Mouse (Mus musculus): ENCODE measurements around the gene Qdpr.
A peak's percentile ranks its signal among the peaks of the same experiment; 100 is the strongest.

Gene Qdpr

DNA sequence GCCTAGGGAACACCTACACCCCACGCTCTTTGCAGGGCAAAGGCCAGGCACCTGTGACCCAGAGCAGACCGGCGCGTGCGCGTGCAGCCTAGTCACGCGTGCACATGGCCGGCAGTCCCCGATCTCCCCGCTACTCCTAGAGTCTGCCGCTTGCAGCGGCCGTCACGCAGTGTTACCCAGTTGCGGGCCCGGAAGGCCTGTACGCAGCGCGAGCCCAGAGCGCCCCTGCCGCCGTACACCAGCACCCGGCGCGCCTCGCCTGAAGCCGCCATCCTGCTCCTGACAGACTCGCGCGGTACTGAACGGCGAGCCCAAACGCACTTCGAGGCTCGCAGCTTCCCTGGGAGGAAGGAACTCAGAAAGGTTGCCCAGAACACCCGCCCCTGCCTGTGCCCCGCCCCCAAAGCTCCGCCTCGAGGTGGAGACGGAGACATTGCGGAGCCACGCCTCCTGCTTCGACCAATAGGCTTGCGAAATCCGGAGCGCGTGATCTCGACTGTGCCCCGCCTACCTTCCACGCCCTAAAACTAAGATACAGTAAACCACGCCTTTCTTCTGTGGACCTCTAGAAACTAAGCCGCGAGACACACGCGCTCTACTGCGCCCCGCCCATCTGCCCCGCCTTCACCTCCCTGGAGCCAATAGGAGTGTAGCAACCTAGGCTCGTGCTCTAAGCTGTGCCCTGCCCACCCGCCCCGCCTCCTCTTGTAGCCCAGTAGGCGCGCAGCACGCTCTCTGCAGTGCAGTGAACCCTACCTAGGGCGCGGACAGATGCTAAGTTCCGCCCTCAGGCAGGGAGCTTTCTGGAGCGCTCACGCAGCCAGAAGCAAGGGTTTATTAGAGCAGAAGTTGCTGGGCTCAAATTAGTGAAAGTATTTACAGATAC, at the start of gene Qdpr:
TSS of gene Qdpr (minus strand) at position 406 of the 886 bp plus-strand sequence.
- peak; percentile 100 for DNase-seq

DNA sequence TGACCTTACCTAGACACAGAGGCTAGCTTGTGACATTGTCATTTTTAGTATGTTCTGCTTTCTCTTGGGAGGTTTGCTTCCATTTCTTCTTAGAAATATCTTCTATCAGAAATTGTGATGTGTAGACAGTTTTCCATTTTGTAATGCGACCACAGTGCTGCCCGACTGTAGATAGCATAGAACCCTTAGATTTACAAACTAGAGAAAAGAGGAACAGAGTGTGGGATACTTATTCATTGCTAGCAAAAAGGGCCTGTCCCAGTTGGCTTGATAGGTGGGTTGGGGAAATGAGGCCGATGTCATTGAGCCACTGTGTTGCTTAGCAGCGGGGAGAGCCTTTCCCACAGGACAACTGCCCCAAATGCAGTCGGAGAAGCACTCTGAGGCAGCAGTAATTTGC, 47.5 kb upstream of the Qdpr start:
- DNase-seq = no peak

DNA sequence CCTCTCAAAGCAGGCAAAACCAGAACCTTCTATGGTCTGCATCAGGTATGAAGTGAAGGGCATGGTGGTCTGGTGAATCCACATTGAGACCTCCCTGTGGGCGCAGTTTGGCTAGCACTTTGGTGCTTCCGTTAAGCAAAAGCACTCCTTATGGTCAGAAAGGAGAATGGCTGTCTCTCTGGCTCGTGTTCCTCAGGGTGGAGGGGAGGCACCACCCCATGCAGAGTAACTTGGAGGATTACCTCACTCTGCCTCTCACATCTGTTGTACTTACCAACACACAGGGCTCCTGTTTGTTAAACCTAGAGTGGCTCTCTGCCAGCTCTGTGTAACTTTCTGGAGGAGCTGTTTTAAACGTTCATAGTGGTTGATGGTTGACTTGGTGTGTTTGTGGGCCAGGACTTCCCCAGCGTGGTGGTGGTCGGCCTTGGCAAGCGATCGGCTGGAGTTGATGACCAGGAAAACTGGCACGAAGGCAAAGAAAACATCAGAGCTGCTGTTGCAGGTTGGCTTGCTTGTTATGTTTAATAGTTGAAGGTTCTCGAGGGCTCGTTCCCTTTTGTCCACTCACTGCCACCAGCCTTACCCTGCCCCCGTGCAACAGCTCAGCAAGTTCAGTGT, 47.0 kb upstream of the Qdpr start:
- DNase-seq = no peak

DNA sequence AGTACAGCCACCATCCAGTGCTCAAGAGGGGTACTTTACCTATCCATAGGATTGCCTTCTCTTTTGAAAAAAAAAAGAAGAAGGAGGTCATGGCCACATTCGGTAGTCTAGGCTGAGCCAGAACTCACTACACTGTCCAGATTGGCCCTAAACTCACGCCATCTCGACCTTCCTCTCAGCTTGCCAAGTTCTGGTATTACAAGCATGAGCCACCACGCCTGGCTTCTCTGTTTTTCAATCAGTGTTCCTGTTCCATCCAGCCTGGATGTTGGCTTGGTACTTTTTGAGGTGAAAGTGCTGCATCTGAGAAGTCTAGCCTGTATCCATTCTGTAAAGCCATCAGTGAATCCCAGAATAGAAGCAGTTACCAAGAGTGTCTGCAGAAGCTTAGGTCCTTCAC, 46.4 kb upstream of the Qdpr start:
- DNase-seq = no peak

DNA sequence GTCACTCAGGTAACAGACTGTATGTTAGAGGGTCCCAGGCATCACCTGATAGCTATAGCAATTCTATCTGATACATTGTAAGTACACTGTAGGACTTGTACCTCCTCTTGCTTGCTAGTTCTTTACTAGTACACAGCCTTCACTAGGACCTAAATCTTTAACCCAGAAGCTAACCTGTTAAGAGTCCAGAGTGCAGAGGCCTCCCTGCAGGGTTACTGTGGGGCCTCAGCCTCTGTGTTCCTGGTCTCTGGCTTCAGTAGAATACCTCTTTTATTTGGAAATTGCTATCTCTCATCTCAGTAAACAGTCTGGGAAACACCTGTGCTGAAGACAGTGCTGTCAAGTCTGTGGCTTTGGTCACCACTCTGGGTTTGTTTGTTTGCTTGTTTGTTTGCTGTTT, 46.0 kb upstream of the Qdpr start:
- no peak for DNase-seq

DNA sequence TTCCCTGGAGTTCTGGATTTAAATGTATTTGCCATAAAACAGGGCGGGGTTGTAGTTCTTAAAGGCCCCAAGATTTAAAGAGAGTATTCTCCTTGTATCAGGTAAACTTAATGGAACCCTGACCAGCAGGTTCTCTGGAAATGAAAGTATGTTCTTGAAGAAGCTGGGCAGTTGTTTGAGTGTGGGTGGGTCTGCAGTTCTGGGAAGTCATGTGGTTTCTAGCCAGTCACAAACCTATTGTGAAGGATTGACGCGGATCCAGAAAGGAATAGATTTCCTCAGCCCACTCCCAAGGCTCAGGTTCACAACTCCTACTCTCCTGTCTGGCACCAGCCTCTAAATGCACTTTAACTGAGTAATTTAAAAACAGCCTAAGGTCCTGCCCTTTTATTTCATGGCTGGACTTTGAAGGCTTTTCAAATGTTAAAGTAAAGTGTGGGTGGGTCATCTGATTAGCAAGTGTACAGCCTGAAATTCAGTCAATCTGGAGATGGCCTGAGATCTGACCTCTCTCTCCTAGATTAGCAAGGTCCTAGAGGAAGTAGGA, 45.5 kb upstream of the Qdpr start:
- no peak for DNase-seq

DNA sequence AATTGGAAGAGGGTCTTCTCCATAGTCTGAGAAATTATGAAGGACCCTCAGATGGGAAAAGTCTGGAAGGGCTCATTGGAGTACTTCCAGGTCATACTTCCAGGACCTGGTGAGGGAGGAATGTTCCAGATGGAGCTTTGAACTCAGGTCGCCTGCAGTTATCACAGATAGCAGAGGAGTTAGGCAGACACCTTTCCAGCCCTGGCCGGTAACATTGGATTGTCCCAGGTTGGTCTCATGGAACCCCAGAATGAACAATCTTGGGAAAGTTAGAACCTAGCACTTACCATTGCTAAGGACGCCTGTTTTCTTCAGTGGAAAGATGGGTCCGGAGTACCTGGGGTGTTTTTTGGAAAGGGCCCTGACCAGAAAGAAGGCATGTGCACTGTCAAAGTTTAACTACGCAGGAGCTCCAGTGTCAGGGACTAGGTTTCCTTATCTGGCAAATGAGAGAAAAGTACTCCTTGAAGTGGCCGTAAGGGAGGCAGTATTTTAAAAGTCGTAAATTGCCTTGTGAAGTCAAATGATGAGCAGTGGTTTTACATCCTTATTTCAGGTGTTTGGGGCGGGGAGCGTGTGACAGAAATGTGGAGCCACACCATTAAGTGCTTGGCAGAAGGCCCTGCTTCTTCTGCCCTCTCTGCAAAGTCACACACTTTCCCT, 44.2 kb upstream of the Qdpr start:
- no peak for DNase-seq

DNA sequence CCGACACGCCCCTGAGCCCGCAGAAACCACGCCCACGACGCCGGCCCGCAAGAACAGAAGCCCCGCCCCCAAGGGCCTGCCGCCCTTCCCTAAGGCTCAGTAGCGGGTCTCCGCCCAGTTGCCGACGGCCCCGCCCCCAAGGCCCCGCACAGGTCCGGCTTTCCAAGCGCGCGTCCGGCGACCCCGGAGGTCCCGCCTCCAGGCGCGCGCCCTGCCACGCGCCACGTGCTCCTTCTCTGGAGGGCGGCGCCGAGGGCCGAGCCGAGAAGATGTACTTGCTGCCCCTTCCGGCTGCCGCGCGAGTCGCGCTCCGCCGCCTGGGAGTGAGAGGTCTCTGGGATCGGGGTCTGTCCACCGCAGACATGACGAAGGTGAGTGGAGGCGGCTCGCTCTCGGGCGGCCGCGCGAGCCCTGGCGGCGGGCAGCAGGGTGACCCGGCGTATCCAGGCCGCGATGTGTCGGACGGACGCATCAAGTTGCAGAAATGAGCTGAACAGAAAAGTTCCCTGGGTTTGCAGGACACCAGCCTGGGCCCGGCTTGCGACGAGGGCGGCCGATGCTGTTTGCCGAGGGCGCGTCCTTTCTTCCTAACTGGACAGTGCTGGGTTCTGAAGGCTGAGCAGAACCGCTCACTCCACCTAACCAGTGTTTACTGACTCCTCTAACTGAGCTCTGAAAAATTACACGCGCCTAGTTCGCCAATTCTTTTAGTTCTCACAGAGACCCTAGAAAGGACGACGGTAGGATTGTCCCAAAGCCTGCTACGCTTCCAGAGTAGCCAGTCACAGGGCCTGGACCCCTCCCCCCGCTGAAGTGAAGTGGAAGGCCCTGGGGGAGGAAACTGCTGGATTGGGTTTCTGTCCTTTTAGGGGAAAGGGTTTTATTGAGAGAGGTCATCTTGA, 43.4 kb upstream of the Qdpr start, which contains the start of gene Lap3:
TSS of gene Lap3 (plus strand) at position 184 of the 902 bp plus-strand sequence.
- peak; percentile 100 for DNase-seq

DNA sequence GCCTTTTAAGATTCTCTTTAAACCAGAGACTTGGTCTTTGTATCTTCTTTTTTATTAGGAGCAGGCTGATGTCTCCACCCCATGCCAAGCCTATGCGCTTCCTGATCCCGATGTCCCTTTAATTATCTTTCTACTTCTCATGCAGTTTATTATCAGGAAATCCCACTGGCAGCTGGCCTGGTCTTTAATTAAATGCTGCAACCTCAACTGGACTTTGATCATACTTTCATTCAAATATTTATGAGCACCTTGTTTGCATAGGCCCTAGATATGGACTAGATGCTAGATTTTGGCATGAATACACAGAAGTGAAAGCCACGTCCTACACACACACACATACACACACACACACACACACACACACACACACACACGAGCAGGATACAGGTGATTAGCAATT, 41.7 kb upstream of the Qdpr start:
- no peak for DNase-seq

DNA sequence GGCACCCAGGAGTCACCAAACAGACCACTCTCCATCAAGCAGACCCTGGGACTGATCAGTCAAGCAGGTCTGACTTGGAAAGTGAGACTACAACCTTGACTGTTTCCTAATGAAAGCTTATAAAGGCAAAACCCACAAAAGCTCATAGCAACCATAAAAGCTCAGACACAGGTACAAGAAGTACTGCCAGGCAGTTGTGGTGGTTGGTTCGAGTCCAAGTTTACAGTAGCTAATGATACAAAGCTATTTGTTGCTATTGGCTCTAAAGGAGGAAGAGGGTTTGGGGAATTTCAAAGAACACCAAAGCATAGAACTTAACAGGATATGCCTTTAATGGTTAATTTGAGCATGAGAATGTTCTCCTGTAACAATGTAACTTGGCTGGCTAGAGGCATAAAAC, 33.6 kb upstream of the Qdpr start:
- peak; percentile 35 for DNase-seq

DNA sequence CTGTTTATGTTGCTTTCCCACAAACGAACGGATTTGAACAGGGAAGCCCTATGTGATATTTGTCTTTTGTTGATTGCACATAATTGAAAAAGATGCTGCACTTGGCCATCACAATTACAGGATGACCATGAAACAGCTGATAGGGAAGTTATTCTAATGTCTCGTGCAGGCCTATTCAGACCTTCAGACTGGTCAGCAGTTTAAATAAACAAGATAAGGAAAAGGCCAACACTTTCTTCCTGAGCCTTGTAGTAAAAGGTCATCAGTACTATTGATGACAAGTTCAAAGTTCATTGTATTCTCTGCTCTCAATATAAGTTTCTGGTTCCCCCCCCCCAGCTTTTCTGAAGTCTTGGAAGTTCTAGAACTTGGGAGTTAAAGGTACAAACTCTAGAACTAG, 32.6 kb upstream of the Qdpr start:
- DNase-seq = peak; percentile 4

DNA sequence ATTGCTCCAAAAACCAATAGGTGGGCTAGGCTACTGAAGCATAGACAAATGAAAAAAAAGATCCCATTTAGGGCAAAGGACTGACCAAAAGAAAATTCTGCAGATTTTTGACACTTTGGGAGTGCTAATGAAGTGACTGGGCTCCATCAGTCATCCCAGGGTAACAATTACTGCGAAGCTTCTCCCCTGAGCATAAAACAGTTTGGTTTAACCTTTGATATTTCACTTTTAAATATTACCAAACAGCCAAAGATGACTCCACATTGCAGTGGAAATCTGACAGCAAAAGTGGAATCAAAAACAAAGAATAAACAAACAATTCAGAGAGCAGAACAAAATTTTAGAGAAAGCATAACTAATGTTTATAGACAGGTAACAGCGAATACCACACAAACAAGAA, 31.1 kb upstream of the Qdpr start:
- no peak for DNase-seq

DNA sequence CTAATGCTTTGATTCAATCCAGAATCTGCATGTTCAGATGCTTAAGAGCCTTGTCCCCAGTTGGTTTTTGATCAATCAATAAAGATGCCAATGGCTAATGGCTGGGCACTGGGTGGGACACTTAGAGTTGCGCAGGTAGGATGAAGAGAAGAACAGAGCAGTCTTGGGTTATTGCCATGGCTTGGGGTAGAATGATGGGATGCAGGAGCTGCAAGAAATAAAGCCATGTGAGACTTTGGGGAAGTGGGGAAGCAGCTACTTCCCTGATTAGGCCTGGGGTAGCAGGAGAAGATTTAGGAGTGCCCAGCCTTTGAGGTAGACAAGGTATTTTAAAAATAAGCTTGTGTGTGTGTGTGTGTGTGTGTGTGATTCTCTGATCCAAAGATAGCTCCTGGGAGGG, 30.0 kb upstream of the Qdpr start:
- DNase-seq = peak; percentile 61

DNA sequence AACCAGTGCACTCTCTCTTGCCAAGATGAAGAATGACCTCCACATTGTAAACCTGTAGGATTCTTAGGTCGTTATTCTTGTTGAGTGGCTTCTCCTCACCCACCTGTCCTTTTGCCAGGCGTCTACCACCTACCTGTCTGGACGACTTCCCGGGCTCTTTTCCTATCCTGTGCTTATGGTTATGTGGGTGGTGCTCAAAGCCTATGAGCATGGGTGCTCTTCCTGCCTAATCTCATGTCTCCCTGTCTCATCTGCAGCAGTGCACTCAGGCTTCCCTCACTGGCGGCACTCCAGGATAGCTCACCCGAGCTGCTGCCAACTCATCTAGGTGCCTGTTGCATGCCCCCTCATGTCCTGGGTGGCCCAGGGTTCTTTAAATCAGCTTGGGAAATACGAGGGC, 27.6 kb upstream of the Qdpr start:
- peak; percentile 57 for DNase-seq

DNA sequence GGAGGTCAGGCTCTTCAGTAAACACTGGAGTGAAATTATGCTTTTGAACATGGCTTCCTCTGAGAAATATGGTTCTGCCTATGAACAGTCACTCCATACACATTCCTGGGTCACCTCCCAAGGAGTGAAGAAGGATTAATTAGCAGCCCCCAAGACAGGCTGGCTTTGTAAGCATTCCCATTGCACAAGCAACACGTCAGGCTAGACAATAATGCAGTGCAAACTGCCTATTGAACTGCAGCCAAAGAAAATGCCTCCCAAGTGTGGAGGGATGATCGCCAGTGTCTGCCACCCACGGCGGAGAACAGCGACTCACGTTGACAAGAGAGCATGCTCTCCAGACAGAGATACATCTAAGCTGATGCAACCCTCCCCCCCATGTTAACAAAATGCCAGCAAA, 26.3 kb upstream of the Qdpr start:
- DNase-seq = peak; percentile 30

DNA sequence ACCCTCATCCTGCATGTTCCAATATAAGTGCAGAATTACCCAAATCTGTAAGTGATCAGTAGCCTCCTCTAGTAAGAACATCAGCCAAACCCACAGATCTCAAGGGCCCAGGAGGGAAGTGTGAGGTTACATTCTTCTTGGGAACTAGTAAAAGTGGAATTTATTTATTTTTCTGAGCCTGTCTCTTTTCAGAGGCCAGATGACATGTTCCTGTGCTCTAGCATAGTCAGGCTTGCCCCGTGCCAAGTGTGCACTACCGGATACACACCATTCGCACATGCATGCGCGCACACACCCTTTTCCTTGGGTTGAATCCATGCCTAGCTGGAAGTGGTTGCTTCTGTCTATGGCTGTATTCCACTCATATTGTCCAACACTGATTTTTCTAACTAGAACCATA, 25.7 kb upstream of the Qdpr start:
- peak; percentile 61 for DNase-seq

DNA sequence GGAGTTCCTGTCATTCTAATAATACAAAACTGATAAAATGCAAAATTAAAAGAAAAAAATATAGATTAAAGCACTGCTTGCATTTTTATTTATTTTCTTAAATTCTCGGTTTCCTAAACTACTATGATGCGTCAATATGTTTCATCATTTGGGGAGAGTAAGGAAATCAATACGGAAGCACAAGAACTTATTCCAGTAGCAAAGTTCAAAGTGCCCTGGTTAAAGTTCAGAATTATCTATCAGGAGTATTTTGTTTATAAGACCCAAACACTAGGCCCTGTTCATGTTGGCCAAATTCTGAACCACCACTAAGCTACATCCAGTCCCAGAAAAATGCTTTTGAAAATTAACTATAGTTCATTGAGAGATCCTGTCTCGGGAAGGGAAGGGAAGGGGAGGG, 24.7 kb upstream of the Qdpr start:
- no peak for DNase-seq

DNA sequence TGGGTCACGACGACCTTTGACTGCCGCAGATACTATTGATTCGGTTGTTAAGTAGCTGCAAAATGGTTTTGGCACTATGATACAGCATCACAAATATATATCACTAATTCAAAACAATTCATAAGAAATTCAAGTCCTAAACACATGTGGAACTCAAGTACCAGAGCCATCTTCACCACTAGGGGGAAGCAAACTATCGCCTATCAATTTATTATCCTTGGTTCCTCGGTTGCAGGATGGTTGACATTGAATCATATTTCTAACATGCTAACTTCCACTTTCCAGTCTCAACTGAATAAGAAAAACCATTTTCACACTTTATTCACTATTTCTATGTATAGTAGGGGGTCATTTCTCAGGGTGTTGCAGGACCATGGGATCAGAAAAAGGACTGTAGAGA, 24.2 kb upstream of the Qdpr start:
- peak; percentile 41 for DNase-seq

DNA sequence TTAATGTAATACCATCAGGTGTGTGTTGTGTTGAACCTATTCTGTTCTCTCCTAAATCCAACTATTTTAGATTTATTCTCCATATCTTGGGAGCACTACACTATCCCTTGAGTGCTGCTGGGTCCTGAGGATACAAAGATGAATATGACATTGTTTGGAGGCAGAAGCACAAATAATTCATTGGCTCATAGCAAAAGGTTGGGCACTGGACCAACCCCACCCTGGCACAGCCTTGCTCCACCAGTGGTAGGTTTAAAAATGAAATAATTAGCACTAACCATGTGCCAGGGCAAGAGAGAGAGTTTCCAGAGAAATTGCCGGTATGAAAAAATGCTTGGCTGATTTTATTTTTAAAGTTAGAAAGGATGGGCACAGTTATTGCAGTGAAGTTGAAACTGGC, 23.5 kb upstream of the Qdpr start:
- no peak for DNase-seq

DNA sequence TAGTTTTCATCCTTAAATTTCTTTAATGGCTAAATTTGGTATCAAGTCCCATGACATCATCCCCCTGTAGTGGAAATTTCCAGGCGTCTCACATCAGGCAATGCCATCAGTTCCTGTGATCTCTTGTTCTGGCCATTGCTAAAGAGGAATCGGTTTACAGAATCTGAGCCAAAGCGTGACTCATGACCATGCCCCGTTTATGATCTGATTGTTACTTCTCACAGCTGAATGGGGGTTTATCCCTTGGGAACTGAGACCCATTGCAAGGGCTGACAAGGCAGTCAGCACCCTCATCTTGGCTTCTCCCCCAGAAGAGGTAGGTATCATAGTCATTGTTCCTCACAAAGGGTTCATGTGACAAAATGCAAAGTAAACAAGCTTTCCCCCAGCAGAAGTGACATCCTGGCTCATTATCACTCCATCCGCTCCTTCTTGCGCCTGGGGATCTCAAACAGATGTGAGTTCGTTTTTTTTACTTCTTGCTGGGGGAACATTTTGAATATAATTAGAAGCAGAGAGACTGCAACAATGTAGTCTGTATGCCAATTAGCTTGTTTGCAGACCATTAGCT, 22.9 kb upstream of the Qdpr start:
- DNase-seq = peak; percentile 85

DNA sequence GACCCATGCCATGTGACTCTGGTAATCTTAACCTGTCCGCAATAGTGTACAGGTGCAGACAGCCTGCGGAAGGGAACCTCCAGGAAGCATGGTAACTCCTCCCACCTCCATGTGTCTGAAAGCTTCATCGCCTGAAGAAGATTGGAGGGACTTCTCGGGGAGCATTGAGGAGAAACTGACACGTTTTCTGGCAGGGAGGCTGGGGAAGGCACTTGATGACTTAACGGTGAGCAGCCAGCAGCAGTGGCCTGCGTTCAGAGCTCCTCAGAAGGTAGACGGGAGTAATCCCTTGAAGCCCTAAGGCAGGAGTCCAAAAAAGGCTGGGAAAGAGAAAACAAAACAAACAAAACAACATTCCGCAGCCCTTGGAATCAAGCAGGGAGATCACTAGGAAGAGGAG, 4.4 kb upstream of the Qdpr start:
- DNase-seq = peak; percentile 71

DNA sequence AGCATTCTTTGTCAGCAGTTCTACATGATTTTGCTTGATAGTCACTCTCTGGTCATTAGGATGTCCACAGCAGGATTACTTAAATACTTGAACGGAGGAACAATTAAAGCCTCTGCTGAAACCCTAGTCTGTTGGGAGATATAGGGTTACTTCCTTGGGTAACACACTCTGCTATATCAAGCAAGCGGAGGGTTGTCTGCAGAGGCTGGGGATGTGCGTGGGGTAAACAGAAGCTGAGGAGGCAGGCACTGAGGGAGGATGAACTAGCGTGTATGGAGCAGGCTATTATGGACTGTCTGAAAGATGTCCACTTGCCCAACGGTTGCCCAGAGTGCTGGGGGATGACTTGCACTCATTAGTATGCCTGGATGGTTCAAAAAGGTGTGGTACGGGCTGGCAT, 3.4 kb upstream of the Qdpr start, which contains the start of gene Clrn2:
TSS of gene Clrn2 (plus strand) at position 301 of the 400 bp plus-strand sequence.
- DNase-seq = peak; percentile 56
